12 mouse cellular contexts compared by ENCODE assay signal in genomic region chr6:140478031-140478430, GRCm38 (mm10). TPM values are rescaled to one million over a fixed set of nuclear protein-coding genes. Genes with fewer than 3 reads are reported as not detected.
A peak's percentile ranks its signal among the peaks of the same experiment; 100 is the strongest.
DNase-seq lines count a peak whose midpoint lies in the region; ATAC-seq and TF ChIP-seq lines count a peak whose summit lies in the region.
"Had no signal": no experiment of that assay in that cellular context is flagged by ENCODE, and none has a peak within 500 bp of the region (broad histone marks: within the 10 kb centered on the region; RNA-seq: fewer than 3 reads in every experiment).

No protein-coding gene starts in this region.

- no peak for TF ChIP-seq POLR2A in embryonic fibroblast, embryonic 13.5 days (IDR thresholded peaks at IDR 0.05; ENCODE audit: low read depth, low read length)

- 33% methylated on average over 7 of the region's 7 CpGs for WGBS in kidney, embryonic 16.5 days
- WGBS in midbrain, embryonic 15.5 days = 63% methylated on average over 7 of the region's 7 CpGs
- WGBS in midbrain, embryonic 16.5 days = 61% methylated on average over 7 of the region's 7 CpGs
- WGBS in stomach, postnatal 0 days = 8% methylated on average over 7 of the region's 7 CpGs

- ATAC-seq in kidney, embryonic 16.5 days (ENCODE audit: low FRiP score, low TSS enrichment) = peak; percentile 34; the same call in 1 of the 2 replicates
- ATAC-seq in midbrain, embryonic 15.5 days (replicated peaks) = 0 out of 2 replicates have a peak, but pooled peaks have one; percentile 19
- no peak for ATAC-seq in midbrain, embryonic 16.5 days
- ATAC-seq in stomach, postnatal 0 days (ENCODE audit: low FRiP score, low TSS enrichment) = peak; percentile 89
- ATAC-seq: liver, postnatal 0 days had no signal

- no peak for TF ChIP-seq EP300 in stomach, postnatal 0 days (optimal IDR thresholded peaks at IDR 0.05)

- no peak overlapping the region for H3K4me3 ChIP-seq in kidney, embryonic 16.5 days (ENCODE audit: low read length)
- no peak overlapping the region for H3K4me3 ChIP-seq in midbrain, embryonic 15.5 days
- H3K4me3 ChIP-seq in midbrain, embryonic 16.5 days (ENCODE audit: low read depth, low read length) = no peak overlapping the region
- H3K4me3 ChIP-seq in embryonic fibroblast, embryonic 13.5 days (ENCODE audit: insufficient read depth, low read length) = no peak overlapping the region
- no peak overlapping the region for H3K4me3 ChIP-seq in stomach, postnatal 0 days (ENCODE audit: low read depth, low read length)

- H3K9ac ChIP-seq in kidney, embryonic 16.5 days (replicated peaks; ENCODE audit: low read length) = no peak overlapping the region
- H3K9ac ChIP-seq in midbrain, embryonic 15.5 days = no peak overlapping the region
- H3K9ac ChIP-seq in midbrain, embryonic 16.5 days (ENCODE audit: low read depth, low read length) = no peak overlapping the region
- no peak overlapping the region for H3K9ac ChIP-seq in stomach, postnatal 0 days (ENCODE audit: low read length)
- H3K9ac ChIP-seq: liver, postnatal 0 days had no signal

- H3K4me2 ChIP-seq in kidney, embryonic 16.5 days (replicated peaks; ENCODE audit: low read depth, low read length) = peak overlapping the region; percentile 18; the same call in 1 of the 2 replicates
- H3K4me2 ChIP-seq in midbrain, embryonic 15.5 days = no peak overlapping the region
- H3K4me2 ChIP-seq in midbrain, embryonic 16.5 days (ENCODE audit: low read length) = no peak overlapping the region
- no peak overlapping the region; the same call in 1 of the 2 replicates for H3K4me2 ChIP-seq in stomach, postnatal 0 days (replicated peaks; ENCODE audit: low read depth)
- H3K4me2 ChIP-seq: heart, embryonic 11.5 days had no signal

- no peaks in the 10 kb centered on the region for H3K36me3 ChIP-seq in kidney, embryonic 16.5 days (ENCODE audit: insufficient read depth, low read length)
- no peaks in the 10 kb centered on the region for H3K36me3 ChIP-seq in midbrain, embryonic 15.5 days (replicated peaks)
- H3K36me3 ChIP-seq in midbrain, embryonic 16.5 days (ENCODE audit: control insufficient read depth, insufficient read depth, low read length) = no peaks in the 10 kb centered on the region
- no peaks in the 10 kb centered on the region for H3K36me3 ChIP-seq in stomach, postnatal 0 days (ENCODE audit: control insufficient read depth, insufficient read depth, low read length)

- peaks cover 8% of the 10 kb centered on the region; the same call in 1 of the 2 replicates for H3K4me1 ChIP-seq in kidney, embryonic 16.5 days (ENCODE audit: insufficient read depth, low read length)
- peaks cover 32% of the 10 kb centered on the region for H3K4me1 ChIP-seq in midbrain, embryonic 15.5 days
- H3K4me1 ChIP-seq in midbrain, embryonic 16.5 days (ENCODE audit: control insufficient read depth, insufficient read depth, low read length) = peaks cover 25% of the 10 kb centered on the region
- peaks cover 16% of the 10 kb centered on the region for H3K4me1 ChIP-seq in embryonic fibroblast, embryonic 13.5 days (ENCODE audit: control insufficient read depth, insufficient read depth, low read length)
- no peaks in the 10 kb centered on the region; the same call in 1 of the 2 replicates for H3K4me1 ChIP-seq in stomach, postnatal 0 days (replicated peaks; ENCODE audit: control insufficient read depth, insufficient read depth)

- H3K9me3 ChIP-seq in kidney, embryonic 16.5 days (ENCODE audit: low read length) = no peaks in the 10 kb centered on the region
- H3K9me3 ChIP-seq in midbrain, embryonic 15.5 days = no peaks in the 10 kb centered on the region
- no peaks in the 10 kb centered on the region for H3K9me3 ChIP-seq in midbrain, embryonic 16.5 days (replicated peaks; ENCODE audit: control insufficient read depth, low read length, poor library complexity, severe bottlenecking)
- no peaks in the 10 kb centered on the region for H3K9me3 ChIP-seq in stomach, postnatal 0 days (ENCODE audit: control insufficient read depth, low read length)

- H3K27ac ChIP-seq in kidney, embryonic 16.5 days (ENCODE audit: low read length) = 0 out of 2 replicates have a peak overlapping the region, but pooled peaks have one; percentile 29
- H3K27ac ChIP-seq in midbrain, embryonic 15.5 days = no peak overlapping the region
- no peak overlapping the region for H3K27ac ChIP-seq in midbrain, embryonic 16.5 days (ENCODE audit: low read length)
- H3K27ac ChIP-seq in embryonic fibroblast, embryonic 13.5 days (ENCODE audit: insufficient read depth, low read length) = peak overlapping the region; percentile 2; the same call in 1 of the 2 replicates
- H3K27ac ChIP-seq in stomach, postnatal 0 days (replicated peaks) = peak overlapping the region; percentile 41; the same call in 1 of the 2 replicates

- no peaks in the 10 kb centered on the region for H3K27me3 ChIP-seq in kidney, embryonic 16.5 days (ENCODE audit: insufficient read depth, low read length)
- H3K27me3 ChIP-seq in midbrain, embryonic 15.5 days (replicated peaks) = no peaks in the 10 kb centered on the region
- no peaks in the 10 kb centered on the region for H3K27me3 ChIP-seq in midbrain, embryonic 16.5 days (ENCODE audit: control insufficient read depth, insufficient read depth, low read depth, low read length)
- no peaks in the 10 kb centered on the region for H3K27me3 ChIP-seq in stomach, postnatal 0 days (ENCODE audit: control insufficient read depth, insufficient read depth, low read length)

- TF ChIP-seq CTCF in embryonic fibroblast, embryonic 13.5 days (IDR thresholded peaks at IDR 0.05; ENCODE audit: borderline replicate concordance, insufficient read depth, low read length) = no peak
- no peak for TF ChIP-seq CTCF in stomach, postnatal 0 days (IDR thresholded peaks at IDR 0.05; ENCODE audit: low read depth)

- DNase-seq in kidney, postnatal 4 days = no peak
- DNase-seq in stomach, postnatal 0 days (ENCODE audit: low spot score) = peak; percentile 48
- no peak for DNase-seq in right cerebral cortex, adult 2 months (ENCODE audit: low spot score in 2 of 2)
- DNase-seq: kidney, adult 18-20 months; liver, postnatal 0 days; right cerebral cortex, postnatal 25 days; thymus, adult 18-20 months had no signal

RNA-seq across cellular contexts. Expression of gene Plekha5, which starts 54.2 kb away (rescaled TPM):
- polyA plus RNA-seq in kidney, embryonic 16.5 days (2015; fragmentation: Nextera tagmentation; extraction: Ambion mirVana) = 45.4 and 46.5 TPM in 2 replicates
- 38.2 and 42.1 TPM in 2 replicates for polyA plus RNA-seq in midbrain, embryonic 15.5 days (2015; fragmentation: Nextera tagmentation; extraction: Ambion mirVana)
- polyA plus RNA-seq in midbrain, embryonic 16.5 days (2015; fragmentation: Nextera tagmentation; extraction: Ambion mirVana) = 33.5 and 38.3 TPM in 2 replicates
- 53.1 and 55.7 TPM in 2 replicates for polyA plus RNA-seq in embryonic fibroblast, embryonic 13.5 days (2011; ENCODE audit: insufficient read length, low read depth, missing spikeins)
- polyA plus RNA-seq in stomach, postnatal 0 days (2015; fragmentation: Nextera tagmentation; extraction: Ambion mirVana) = 23.1 and 24.2 TPM in 2 replicates

Comparison
In these comparisons a context has a peak if more than half of its experiments do, and no peak if none do; other contexts are left out.
1. H3K27ac ChIP-seq: peak in kidney, embryonic 16.5 days (single experiment), embryonic fibroblast, embryonic 13.5 days (single experiment) and stomach, postnatal 0 days (single experiment); none in midbrain, embryonic 15.5 days (single experiment) and midbrain, embryonic 16.5 days (single experiment).